Mouse (Mus musculus) T-helper 17 cell (primary cell): ENCODE data around the gene Timp2.

ENCODE experiments used
- in situ Hi-C, 2 experiments: fragments of 300-600 bp; cut with MboI, MseI; formaldehyde crosslinking; loops; 1 replicate in 1 of 2; 2 replicates in 1 of 2; pipeline ENCODE4 v1.15.1; 2025; ENCODE audit warnings: high pct_unique_total_duplicates in 2 of 2

Gene Timp2

DNA sequence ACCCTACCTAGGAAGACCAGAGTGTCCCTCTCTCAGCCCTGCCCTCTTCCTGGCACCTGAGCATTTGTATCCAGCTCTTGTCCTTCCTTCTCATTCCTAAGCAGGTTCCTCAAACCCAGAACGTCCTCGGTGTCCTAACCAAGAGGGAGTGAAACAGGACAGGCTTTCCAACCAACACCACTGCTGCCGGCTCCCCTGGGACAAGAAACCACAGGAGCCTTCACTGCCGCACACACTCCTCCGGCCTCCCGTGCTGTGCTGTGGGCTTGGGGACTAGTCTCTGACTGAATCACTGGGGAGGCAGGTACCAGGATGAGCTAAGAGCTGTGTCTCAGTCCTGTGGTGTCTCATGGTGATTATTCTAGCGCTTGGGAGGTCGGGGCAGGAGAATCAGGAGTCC lies 14.1 kb upstream of the Timp2 start:
- in situ Hi-C loops, result loop anchor here in 1 of 2 experiments (10.0 kb wide), 1 partner anchor 405 kb away; no protein-coding TSS in a partner anchor

- in situ Hi-C loops, result loop anchor here in 1 of 2 experiments (10.0 kb wide), 1 partner anchor 404 kb away; no protein-coding TSS in a partner anchor
Observed at GRCm38 (mm10) chr11:118369251-118369650, 13.7 kb upstream of the Timp2 start.

- in situ Hi-C loops, result loop anchor here in 1 of 2 experiments (10.0 kb wide), 1 partner anchor 404 kb away; no protein-coding TSS in a partner anchor
Observed at GRCm38 (mm10) chr11:118368330-118368729, 12.8 kb upstream of the Timp2 start.

DNA sequence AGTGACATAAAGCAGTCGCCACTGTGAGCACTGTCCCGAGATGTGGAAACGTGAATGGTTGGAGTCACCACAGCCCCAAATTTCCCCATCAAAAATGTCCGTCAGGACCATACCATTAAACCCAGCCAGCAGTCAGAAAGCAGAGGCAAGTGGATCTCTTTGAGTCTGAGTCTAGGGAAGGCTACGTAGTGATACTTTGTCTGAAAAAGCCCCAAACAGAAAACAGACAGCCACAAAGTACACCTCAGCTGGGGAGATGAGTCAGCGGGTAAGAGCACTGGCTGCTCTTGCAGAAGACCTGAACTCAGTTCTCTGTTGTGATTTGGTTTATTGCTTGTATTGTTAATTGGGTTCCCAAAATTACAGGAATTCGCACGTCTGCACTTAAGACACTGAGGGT lies 11.0 kb upstream of the Timp2 start:
- in situ Hi-C loops, result loop anchor here in 1 of 2 experiments (10.0 kb wide), 1 partner anchor 402 kb away; no protein-coding TSS in a partner anchor

- in situ Hi-C loops, result loop anchor here in 1 of 2 experiments (10.0 kb wide), 1 partner anchor 401 kb away; no protein-coding TSS in a partner anchor
Observed at GRCm38 (mm10) chr11:118366108-118366507, 10.6 kb upstream of the Timp2 start.

DNA sequence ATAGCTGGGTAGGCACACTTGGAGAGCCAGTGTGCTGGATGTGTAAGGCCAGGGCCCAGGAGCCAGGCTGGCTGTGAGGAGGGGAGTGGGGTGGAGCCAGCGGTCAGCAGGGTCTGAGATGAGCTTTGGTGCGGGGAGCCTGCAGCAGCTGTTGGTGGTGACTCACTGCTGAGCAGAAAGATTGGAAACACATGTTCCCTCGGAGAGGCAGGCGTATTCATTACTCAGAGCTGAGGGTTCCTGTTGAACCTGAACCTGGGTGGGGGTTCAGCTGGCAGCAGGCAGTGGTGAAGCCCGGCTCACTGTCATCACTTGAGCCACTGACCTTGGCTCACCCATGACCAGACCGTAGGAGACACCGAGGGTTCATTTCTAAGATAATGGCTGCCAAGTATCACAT lies 9.6 kb upstream of the Timp2 start:
- in situ Hi-C loops, result loop anchor here in 1 of 2 experiments (10.0 kb wide), 1 partner anchor 400 kb away; no protein-coding TSS in a partner anchor

DNA sequence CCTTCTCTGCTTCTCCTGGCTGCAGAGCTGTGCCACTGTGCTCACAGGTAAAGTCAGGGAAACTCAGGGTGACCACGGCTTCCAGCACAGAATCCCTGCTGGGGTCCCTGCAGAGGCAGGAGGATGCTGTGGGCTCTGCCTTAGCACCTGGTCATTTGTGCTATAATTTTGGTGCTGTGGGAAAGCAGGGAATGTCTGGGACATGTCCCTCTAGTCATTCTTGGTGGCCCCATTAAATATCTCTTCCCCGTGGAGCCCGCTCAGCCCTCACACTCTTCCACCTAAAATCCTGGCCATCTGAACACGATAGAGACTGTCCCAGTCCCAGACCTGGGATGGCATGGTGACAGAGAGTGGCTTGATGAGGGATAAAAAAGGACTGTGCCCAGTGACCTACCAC lies 8.5 kb upstream of the Timp2 start:
- in situ Hi-C loops, result loop anchor here in 1 of 2 experiments (10.0 kb wide), 1 partner anchor 399 kb away; no protein-coding TSS in a partner anchor

DNA sequence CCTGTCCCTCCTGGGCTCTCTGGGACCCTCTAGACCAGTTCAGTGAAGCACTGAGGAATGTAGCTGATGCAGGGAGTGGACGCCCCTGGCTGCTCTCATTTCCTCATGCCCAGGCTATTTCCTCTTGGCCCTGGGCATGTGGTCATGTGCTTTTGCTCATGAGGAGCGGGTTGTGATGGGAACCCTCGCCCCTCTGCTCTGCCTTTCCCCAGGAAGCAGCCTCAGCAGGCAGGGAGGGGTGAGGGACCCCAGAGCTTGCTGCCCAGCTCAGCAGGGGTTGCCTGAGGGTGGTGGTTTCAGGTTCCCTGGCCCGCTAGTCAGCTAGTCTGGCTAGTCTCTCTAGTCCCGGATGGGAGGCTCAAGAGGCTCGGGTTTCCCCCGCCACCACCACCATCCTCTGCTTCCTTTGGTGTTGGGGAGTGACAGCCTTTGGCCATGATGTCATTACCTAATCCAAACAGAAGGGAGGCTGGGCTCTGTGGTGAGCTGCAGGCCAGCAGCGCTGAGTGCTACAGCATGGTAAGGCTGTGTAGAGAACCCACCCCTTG lies 7.5 kb upstream of the Timp2 start:
- in situ Hi-C loops, result loop anchor here in 1 of 2 experiments (10.0 kb wide), 1 partner anchor 398 kb away; no protein-coding TSS in a partner anchor

- in situ Hi-C loops, result loop anchor here in 1 of 2 experiments (10.0 kb wide), 1 partner anchor 398 kb away; no protein-coding TSS in a partner anchor
Observed at GRCm38 (mm10) chr11:118362501-118362900, 7.0 kb upstream of the Timp2 start.

DNA sequence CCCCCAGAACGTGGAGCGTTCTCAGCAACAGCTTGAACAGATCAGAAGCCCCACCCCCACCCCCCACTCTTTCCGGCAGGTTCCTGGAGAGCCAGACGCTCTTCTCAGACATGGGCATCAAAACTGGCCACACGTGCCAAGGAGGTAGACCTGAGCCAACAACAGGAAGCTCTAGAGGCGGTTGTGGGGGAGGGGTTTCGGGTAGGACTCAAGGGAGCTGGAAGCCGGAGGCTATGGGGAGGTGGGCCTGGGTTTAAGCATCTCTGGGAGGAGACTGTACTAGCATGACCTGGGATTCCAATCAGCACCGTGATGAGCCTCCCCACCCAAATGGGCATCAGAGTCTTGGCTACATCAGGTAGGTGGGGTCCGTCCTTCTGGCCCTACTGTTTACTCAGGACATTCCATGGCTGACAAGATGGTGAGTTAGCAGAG lies 5.4 kb upstream of the Timp2 start:
- in situ Hi-C loops, result loop anchor here in 1 of 2 experiments (10.0 kb wide), 1 partner anchor 396 kb away; no protein-coding TSS in a partner anchor

DNA sequence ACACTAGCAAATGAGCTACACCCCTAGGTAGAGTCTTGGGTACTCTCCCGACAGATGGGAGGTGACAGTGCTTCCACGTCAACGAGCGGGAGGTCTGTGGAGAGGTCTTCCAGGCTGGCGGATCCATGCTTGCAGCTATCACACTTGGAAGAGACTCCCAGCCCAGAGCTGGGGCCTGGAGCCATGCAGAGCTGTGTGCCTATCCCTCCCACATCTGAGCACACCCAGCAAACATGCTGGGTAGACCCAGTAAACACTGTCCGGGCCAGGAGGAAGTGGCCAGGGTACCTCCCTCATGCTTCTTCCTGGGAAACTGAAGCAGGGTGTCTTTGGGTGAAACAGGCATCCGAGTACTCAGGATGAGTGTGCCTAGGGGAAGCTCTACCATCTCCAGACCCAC lies 5.0 kb upstream of the Timp2 start:
- in situ Hi-C loops, result loop anchor here in 1 of 2 experiments (10.0 kb wide), 1 partner anchor 396 kb away; no protein-coding TSS in a partner anchor

- in situ Hi-C loops, result no loop called here
Observed at GRCm38 (mm10) chr11:118355205-118355604, 335 bp downstream of the Timp2 start.

DNA sequence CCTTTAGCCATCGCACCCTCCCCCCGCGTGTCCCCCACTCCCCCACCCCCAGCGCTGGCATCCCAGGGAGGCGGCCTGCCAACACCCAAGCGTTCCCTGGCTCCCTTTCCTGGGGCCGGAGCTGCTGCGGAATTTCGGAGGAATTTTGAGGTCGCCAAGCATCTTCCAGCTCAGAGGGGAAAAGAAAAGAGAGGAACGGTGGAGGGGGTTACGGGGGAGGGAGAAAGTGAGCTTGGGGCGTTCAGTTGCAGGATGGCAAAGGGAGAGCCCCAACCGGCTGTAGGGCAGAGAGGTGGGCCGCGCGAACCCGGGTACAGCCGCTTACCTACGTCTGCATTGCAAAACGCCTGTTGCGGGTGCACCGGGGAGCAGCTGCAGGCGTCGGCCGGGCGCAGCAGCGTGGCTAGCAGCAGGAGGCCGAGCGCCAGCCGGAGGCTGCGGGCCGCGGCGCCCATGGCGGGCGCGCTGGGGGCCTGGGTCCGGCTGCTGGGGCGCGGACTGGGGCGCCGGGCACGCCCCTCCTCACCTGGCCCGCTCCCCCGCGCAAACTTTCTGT lies 826 bp downstream of the Timp2 start:
- in situ Hi-C loops, result no loop called here

DNA sequence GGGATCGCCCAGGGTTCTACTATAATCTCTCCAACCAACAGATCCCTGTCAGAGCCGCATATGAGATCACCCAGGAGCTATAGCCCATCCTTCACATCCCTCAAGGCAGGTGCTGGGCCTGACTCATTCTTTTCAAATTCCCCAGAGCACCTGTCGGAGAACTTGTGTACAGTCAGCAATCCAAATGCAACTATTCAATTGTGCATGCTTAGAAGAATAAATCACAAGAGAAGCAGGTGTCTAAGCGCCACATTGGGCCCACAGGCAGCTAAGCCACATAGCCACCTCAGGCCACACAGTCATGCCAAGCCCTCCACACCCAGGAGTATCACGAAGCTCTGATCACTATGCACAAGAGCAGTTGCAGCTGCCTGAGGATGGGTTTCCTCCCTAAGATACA lies 6.0 kb downstream of the Timp2 start:
- in situ Hi-C loops, result loop anchor here in 1 of 2 experiments (25.0 kb wide), 1 partner anchor 1937 kb away; the partner anchor contains the start of gene Rnf157

- in situ Hi-C loops, result loop anchor here in 1 of 2 experiments (25.0 kb wide), 1 partner anchor 1937 kb away; the partner anchor contains the start of gene Rnf157
Observed at GRCm38 (mm10) chr11:118348877-118349276, 6.7 kb downstream of the Timp2 start.

GRCm38 (mm10) chr11:118348419-118348818 lies 7.1 kb downstream of the Timp2 start:
- in situ Hi-C loops, result loop anchor here in 1 of 2 experiments (25.0 kb wide), 1 partner anchor 1936 kb away; the partner anchor contains the start of gene Rnf157

- in situ Hi-C loops, result loop anchor here in 1 of 2 experiments (25.0 kb wide), 1 partner anchor 1936 kb away; the partner anchor contains the start of gene Rnf157
Observed at GRCm38 (mm10) chr11:118347911-118348310, 7.6 kb downstream of the Timp2 start.

DNA sequence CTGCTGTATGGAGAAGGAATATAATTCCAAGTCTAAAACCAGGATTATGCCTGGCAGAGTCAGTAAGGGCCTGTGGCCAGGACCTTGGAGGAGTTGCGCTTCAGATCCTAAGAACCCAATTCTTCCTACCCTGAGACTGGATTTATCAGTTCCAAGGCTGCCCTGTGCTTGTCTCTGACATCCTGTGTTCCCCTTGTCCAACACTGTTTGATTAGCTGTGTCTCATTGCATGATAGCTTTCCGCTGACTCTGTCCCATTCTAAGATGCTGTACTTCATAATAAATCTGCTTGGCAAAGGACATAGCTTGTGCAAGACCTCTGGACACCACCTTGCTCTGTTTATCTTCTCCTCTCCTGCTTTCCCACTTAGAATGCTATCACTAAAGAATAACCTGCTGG lies 8.1 kb downstream of the Timp2 start:
- in situ Hi-C loops, result loop anchor here in 1 of 2 experiments (25.0 kb wide), 1 partner anchor 1935 kb away; the partner anchor contains the start of gene Rnf157

DNA sequence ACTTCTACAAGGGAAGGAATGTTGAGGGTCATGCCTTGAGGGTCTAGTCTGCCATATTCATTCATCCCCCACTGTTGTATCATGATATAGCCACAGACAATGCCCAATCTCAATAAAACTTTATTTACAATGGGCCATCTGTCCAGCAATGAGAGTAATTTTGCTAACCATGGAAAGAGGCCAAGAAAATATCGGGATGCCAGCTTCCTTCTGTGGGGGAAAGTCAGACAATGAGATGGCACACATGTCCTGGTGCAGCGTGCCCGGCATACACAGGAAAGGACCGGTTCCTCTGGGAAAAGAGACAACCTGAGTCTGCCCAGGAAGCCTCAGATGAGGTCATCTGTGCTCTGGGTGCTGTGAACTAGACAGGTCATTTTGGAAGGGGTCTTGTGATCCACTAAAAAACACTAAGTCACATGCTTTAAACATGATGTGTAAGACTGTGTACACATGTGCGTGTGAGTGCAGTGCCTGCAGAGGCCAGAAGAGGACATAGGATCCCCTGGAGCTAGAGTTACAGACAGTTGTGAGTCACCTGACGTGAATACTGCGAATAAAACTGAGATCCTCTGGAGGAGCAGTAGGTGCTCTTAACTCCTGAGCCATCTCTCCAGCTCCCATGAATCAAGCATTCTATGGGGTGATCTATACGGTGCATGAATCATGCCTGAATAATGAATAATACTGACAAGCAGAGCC lies 9.0 kb downstream of the Timp2 start:
- in situ Hi-C loops, result loop anchor here in 1 of 2 experiments (25.0 kb wide), 1 partner anchor 1934 kb away; the partner anchor contains the start of gene Rnf157

GRCm38 (mm10) chr11:118345693-118346092 lies 9.8 kb downstream of the Timp2 start:
- in situ Hi-C loops, result loop anchor here in 1 of 2 experiments (25.0 kb wide), 1 partner anchor 1933 kb away; the partner anchor contains the start of gene Rnf157

- in situ Hi-C loops, result loop anchor here in 1 of 2 experiments (25.0 kb wide), 1 partner anchor 1931 kb away; the partner anchor contains the start of gene Rnf157
Observed at GRCm38 (mm10) chr11:118343629-118344028, 11.9 kb downstream of the Timp2 start.
